Mouse (Mus musculus) cerebellum, postnatal 10 days (tissue): ENCODE results near the gene Mpig6b.

Source experiments
- DNase-seq, 2 experiments: peaks; one replicate each; pipeline ENCODE4 v3.0.0; 2021; ENCODE audit warnings: mixed read lengths in 2 of 2

Gene Mpig6b

DNA sequence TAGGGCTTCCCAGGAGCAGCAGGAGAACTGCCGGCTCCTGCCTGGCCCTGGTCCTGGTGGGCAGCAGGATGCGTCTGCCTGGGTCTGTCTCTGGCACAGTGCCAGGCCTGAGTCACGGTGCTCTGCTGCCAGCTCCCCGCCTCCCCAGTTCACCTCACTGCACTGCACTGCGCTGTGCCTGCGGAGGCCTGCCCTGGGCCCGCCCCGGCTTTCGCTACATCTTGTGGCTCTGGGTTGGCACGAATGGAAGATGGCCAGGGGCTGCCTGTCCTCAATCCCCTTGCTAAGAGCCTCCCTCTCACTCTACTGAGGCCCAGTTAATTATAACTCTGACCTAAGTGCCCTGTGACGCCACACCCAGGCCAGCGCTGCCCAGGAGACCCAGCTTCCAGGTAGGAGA, 49.6 kb downstream of the Mpig6b start, which contains the start of gene Vwa7:
Gene Vwa7 (plus strand): TSS at position 204 of the 400 bp plus-strand sequence.
- DNase-seq: peak; percentile 93 to 95

DNA sequence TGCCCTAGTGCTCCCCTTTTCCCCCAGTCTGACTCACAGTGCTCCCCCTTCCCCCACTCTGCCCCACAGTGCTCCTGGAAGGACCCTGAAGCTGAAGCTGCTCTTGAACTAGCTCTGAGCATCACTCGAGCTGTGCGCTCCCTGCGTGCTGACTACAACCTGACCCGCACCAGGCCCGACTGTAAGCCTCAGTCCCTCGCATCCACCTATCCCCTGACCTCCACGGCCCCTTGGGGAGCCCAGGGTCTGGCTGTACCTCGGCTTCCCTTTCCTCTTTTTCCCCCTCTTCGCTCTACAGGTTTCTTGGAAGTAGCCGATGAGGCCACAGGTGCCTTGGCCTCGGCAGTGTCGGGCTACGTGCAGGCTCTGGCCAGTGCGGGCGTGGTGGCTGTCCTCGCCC, 50.7 kb downstream of the Mpig6b start:
- DNase-seq: no peak

DNA sequence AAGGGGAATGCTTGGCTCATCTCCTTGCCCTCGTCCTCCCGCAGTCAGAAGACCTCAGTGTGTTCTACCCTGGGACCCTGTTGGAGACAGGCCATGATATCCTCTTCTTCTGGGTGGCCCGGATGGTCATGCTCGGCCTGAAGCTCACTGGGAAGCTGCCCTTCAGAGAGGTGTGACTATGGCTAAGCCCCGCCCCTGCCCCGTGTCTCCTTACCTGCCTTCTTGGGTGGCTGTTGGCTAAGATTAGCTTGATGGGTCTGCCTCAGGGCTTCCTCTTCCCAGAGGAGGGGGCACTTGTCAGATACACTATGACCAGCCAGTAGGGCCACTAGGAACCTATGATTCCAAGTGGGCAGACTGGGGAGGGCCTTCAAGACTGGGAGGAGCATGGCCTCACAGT, 52.8 kb downstream of the Mpig6b start:
- peak; percentile 9 to 14 for DNase-seq
